ENCODE assay signal across 25 mouse cellular contexts in genomic region chrX:122892682-122893081, GRCm38 (mm10).
"Had no signal": no experiment of that assay in that cellular context is flagged by ENCODE, and none has a peak within 500 bp of the region (broad histone marks: within the 10 kb centered on the region; RNA-seq: fewer than 3 reads in every experiment).

No protein-coding gene starts in this region.

- H3K27me3 ChIP-seq: heart, embryonic 13.5 days; heart, embryonic 15.5 days; hindbrain, embryonic 13.5 days; hindbrain, embryonic 15.5 days; limb, embryonic 12.5 days; liver, embryonic 13.5 days; liver, embryonic 15.5 days had no signal

- H3K36me3 ChIP-seq: heart, embryonic 13.5 days; heart, embryonic 15.5 days; hindbrain, embryonic 13.5 days; hindbrain, embryonic 15.5 days; limb, embryonic 10.5 days; limb, embryonic 12.5 days; liver, embryonic 13.5 days; liver, embryonic 15.5 days had no signal

- H3K27ac ChIP-seq: heart, adult 2 months; heart, embryonic 13.5 days; heart, embryonic 15.5 days; hindbrain, embryonic 13.5 days; hindbrain, embryonic 15.5 days; hindbrain, postnatal 0 days; layer of hippocampus, adult 2 months; limb, embryonic 10.5 days; limb, embryonic 12.5 days; liver, embryonic 13.5 days; liver, embryonic 15.5 days had no signal

- ATAC-seq: hindbrain, postnatal 0 days; intestine, postnatal 0 days had no signal

- H3K4me3 ChIP-seq: heart, adult 2 months; heart, embryonic 13.5 days; heart, embryonic 15.5 days; hindbrain, embryonic 13.5 days; hindbrain, embryonic 15.5 days; layer of hippocampus, adult 2 months; limb, embryonic 10.5 days; limb, embryonic 12.5 days; liver, embryonic 13.5 days; liver, embryonic 15.5 days had no signal

- H3K9ac ChIP-seq: heart, embryonic 13.5 days; heart, embryonic 15.5 days; hindbrain, embryonic 13.5 days; hindbrain, embryonic 15.5 days; limb, embryonic 12.5 days; liver, embryonic 13.5 days; liver, embryonic 15.5 days had no signal

- H3K9me3 ChIP-seq: heart, embryonic 13.5 days; heart, embryonic 15.5 days; hindbrain, embryonic 13.5 days; hindbrain, embryonic 15.5 days; limb, embryonic 10.5 days; limb, embryonic 12.5 days; liver, embryonic 13.5 days; liver, embryonic 15.5 days had no signal

- DNase-seq: gastrocnemius, postnatal 14 days; gastrocnemius, postnatal 36 days; heart, adult 11 months; heart, adult 2 months; heart, postnatal 14 days; heart, postnatal 36 days; kidney, adult 18-20 months; kidney, adult 8-10 months; kidney, postnatal 10 days; kidney, postnatal 25 days; kidney, postnatal 4 days; liver; liver, embryonic 13.5 days had no signal

- H3K4me1 ChIP-seq: heart, embryonic 13.5 days; heart, embryonic 15.5 days; hindbrain, embryonic 13.5 days; hindbrain, embryonic 15.5 days; limb, embryonic 10.5 days; limb, embryonic 12.5 days; liver, embryonic 13.5 days; liver, embryonic 15.5 days had no signal

- H3K4me2 ChIP-seq: heart, embryonic 11.5 days; heart, embryonic 13.5 days; heart, embryonic 15.5 days; hindbrain, embryonic 13.5 days; hindbrain, embryonic 15.5 days; limb, embryonic 12.5 days; liver, embryonic 11.5 days; liver, embryonic 13.5 days; liver, embryonic 15.5 days had no signal
